Mouse (Mus musculus): ENCODE measurements around the gene Gdpgp1. TPM values are rescaled to one million over a fixed set of nuclear protein-coding genes. Genes with fewer than 3 reads are reported as not detected.

Gene Gdpgp1
- total RNA-seq, 2 experiments from 2014 or later, result 1.9 TPM

DNA sequence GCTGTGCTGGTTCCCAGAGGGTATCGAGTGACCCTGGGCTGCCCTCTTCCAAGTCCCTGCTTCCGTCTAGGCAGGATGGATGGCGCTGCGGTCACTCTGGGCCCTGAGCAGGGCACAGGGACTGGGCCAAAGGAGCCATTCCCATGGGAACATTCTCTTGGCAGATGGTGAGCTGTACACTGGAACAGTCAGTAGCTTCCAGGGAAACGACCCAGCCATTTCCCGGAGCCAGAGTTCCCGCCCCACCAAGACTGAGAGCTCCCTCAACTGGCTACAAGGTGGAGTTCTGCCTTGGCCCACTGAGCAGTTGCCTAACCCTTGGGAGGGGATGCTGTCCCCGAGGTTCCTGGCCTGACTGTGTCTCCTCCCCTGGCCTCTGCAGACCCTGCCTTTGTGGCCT lies 16.1 kb upstream of the Gdpgp1 start:
- intact Hi-C loops (cut with DNase I), result loop anchor here (5.0 to 10.0 kb wide), 2 partner anchors 59 to 192 kb away; partner anchors contain the start of gene Zfp710
- DNase-seq, result peak; percentile 60 to 74

DNA sequence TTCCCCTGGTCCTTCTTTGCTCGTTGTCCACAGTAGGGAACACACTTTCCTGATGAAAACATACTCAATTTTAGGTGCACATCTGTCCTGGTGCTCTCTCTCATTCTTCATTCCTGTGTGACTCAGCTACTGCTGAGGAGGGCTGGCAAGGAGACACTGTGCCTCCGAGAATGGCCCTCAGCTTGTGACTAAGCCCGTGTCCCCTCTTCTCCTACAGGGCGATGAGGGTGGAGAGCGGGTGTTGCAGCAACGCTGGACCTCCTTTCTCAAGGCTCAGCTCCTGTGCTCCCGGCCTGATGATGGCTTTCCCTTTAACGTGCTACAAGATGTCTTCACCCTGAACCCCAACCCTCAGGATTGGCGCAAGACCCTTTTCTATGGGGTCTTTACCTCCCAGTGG lies 14.0 kb upstream of the Gdpgp1 start:
- intact Hi-C loops (cut with DNase I), result loop anchor here (5.0 to 10.0 kb wide), 2 partner anchors 61 to 194 kb away; partner anchors contain the start of gene Zfp710
- no peak for DNase-seq

DNA sequence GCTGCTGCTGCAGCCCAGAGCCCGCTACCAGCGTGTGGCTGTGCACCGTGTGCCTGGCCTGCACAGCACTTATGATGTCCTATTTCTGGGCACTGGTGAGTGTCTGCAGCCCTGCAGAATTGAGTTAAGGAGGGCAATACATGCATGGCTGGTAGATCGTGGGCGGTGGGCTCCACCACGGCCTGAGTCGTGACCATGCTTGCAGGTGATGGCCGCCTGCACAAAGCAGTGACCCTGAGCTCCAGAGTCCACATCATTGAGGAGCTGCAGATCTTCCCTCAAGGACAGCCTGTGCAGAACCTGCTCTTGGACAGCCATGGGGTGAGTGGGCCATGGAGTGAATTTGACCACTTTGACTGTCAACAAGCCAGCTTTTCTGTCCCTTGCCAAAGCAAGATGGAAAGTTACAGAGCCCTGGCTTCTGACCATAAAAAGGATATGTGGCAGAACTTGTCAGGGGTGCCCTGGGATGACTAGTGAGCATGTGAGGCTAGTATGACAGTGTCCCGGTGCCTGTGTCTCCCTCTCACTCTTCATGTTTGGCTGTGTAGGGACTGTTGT lies 12.3 kb upstream of the Gdpgp1 start:
- no peak for DNase-seq
- intact Hi-C loops (cut with DNase I), result no loop called here

DNA sequence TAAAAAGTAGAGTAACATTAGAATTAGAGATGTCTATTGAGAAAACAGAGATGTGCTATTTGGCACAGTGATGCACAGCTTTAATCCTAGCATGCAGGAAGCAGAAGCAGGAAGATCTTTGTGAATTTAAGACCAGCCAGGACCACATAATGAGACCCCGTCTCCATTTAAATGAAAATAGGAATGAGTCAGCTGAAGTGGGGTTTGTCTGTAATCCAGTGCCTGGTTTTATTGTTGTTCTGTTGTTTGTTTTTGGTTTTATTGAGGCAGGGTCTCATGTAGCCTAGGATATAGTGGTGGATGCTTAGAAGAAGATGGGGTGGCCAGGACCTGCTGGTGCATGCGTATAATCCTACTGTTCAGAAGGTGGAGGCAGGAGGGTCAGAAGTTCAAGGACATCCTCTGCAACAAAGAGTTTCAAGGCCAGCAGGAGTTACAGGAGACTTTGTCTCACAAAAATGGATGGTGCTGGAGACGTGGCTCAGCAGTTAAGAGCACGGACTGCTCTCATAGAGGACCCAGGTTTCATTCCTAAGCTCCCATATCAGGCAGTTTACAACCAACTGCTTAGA lies 11.4 kb upstream of the Gdpgp1 start:
- no peak for DNase-seq
- intact Hi-C loops (cut with DNase I), result no loop called here

DNA sequence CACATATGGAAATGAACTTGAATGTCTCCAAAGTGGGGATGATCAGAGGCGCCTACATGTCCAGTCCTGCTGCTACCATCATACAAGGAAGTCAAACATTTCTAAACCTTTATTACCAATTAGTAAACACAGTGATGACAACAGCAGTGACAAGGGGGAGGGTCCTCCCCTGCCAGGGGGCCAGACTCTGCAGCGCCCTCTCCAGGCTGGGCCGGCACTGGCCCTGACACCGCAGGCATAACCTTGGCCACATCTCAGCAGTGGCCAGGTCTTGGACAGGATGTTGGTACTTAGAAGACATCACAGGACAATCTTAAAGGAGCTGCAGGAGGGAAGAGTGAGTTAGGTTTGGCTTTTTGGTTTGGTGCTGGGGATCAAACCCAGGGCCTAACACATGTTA lies 5.6 kb upstream of the Gdpgp1 start:
- no peak for DNase-seq
- intact Hi-C loops (cut with DNase I), result no loop called here

DNA sequence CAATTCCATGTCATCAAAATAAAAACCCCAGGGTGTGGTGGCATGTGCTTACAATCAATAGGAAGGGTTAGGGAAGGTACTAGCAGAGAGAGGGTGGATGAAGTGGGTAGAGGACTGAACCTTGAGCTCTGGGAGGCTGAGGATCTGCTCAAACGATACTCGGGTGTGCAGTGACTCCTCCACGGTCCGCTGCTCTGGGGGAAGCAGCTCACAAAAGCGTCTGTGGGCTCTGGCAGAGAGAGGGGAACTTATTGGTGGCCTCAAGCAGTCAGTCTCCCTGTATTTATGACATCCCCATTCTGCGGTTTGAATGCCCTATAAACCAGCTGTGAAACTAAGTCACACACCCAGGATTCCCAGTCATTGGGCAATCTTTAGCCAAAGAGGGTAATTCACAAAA lies 2.5 kb upstream of the Gdpgp1 start:
- intact Hi-C loops (cut with DNase I), result no loop called here

DNA sequence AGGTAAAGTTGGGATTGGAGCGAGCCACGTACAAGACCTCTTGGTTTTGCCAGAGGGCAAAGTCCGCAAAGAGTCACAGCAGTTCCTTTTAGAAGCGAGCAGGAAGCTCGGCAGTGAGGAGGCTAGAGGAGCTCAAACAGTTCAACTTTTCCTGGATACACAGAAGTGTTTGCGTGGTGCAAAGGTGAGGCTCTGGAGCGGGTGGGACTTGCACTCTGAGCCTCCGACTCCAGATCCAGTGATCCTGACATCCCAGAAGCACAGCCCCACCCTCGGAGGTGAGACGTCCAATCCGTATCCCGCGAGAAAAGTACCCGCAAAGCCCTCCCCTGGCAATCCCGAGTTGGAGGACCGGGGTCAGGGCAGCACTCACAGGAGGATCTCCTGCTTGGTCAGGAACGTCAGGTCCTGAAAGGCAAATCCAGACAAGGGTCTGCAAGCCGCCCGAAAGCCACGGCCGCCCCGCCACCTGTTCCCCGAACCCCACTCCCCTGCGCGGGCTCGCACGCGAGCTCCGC lies 635 bp upstream of the Gdpgp1 start:
- DNase-seq, result no peak
- intact Hi-C loops (cut with DNase I), result no loop called here

More for the DNA sequence above, 2.5 kb upstream of the Gdpgp1 start:
- no peak for DNase-seq

DNA sequence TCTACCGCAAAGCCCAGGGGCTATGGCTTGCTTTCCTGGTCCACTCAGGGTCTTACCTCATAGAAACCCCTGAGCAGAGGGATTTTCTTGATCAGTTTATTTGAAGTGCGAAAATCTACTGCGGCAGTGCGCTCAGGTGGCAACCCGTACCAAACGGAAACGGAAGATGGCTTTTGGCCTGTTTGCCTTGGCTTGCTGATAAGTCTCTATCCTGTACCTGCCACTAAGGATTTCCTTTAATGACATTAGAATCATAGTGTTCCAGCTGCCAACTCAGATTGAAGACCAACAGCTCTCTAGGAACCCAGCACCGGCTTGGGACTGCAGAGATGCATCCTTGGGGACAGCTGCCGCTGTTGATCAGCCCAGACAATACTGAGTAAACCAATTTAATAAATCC lies 1.1 kb downstream of the Gdpgp1 start:
- no peak for DNase-seq
- intact Hi-C loops (cut with DNase I), result no loop called here

DNA sequence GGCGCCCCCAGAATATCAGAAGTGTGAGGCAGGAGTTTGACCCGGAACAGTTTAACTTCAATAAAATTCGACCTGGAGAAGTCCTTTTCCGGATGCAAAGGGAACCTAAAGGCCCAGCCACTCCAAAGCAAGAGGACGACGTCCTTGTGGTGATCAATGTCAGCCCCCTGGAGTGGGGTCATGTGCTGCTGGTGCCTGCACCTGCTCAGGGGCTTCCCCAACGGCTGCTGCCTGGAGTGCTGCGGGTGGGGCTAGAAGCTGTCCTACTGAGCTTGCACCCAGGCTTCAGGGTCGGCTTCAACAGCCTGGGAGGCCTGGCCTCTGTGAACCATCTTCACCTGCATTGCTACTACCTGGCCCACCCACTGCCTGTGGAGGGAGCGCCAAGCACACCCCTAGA lies 5.9 kb downstream of the Gdpgp1 start:
- no peak for DNase-seq
- intact Hi-C loops (cut with DNase I), result no loop called here

DNA sequence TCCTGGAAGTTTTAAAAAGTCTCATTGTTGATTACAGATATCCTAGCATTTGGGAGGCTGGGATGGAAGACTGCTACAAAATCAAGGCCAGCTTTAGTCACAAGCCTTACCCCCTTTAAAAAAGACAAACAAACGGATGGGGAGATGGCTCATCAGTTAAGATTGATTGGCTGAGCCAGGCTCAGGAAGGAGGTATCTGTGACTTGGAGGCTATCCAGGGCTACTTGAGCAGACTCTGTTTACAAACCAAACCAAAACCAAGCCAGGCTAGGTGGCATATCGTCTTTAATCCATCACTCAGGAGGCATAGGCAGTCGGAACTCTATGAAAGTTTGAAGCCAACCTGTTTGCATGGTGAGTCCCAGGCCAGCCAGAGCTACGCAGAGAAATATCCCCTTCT lies 9.0 kb downstream of the Gdpgp1 start:
- intact Hi-C loops (cut with DNase I), result no loop called here

DNA sequence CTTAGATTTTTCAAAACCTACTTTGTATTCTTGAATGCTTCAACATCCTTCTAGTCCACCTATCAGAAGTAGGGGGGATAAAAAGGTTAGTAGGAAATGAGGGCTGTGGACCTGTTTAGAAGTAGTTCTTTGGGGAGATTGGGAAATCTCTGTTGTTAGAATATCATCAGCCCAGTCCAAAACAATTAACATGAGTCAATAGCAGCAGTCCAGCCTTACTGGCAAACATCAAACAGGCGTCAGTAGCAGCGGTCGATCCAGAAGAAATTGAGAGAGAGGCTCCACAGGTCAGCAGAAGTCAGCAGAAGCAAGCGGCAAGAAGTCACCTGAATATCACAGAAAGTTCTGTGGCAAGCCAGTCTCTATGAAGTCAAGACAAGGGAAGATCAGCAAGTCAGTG lies 12.2 kb downstream of the Gdpgp1 start:
- intact Hi-C loops (cut with DNase I), result no loop called here
- DNase-seq, result no peak

More for the DNA sequence above, 9.0 kb downstream of the Gdpgp1 start:
- DNase-seq, result no peak

DNA sequence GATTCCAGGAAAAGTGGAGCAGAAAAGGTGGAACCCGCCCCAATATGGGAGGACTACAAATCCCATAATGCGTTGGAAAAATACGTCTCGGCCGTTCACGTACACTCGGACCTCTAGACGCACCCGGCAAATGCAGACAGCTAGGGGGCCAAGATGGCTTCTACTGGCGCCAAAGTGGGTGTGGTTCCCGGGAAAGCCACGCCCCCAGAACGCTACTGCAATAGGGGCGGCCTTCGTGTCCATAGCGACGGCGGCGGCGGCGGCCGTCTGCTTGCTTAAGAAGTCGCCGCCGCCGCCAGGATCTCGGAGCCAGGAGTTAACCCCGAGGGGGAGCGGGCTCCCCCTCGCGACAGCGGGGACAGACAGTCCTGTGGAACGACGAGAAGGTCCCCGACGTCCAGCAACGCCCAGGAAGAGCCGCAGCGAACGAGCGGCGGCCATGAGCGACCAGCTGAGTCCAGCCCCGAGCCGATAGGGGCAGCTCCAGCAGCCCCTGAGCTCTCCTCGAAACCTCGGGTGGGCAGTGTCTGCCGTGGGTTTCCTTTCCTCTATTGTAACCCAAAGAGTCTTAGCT lies 13.6 kb downstream of the Gdpgp1 start, which contains the start of gene Ttll13:
TSS of gene Ttll13 (plus strand) at position 229 of the 574 bp plus-strand sequence.
- intact Hi-C loops (cut with DNase I), result no loop called here
- peak; percentile 97 to 98 for DNase-seq

DNA sequence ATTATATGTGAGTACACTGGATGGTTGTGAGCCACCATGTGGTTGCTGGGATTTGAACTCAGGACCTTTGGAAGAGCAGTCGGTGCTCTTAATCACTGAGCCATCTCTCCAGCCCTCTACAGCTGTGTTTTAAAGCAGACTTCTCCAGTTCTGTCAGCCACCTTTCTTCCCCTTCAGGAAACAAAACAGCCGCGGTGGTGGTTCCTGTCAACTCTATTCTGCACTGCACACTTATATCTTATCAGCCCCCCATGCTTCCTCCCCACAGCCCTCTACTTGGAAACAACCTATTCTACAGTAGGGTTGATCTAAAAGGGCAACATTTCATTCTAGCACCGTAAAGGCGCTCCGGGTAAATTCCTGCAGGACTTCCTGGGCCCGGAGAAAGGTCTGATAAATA lies 14.2 kb downstream of the Gdpgp1 start:
- no peak for DNase-seq
- intact Hi-C loops (cut with DNase I), result no loop called here

DNA sequence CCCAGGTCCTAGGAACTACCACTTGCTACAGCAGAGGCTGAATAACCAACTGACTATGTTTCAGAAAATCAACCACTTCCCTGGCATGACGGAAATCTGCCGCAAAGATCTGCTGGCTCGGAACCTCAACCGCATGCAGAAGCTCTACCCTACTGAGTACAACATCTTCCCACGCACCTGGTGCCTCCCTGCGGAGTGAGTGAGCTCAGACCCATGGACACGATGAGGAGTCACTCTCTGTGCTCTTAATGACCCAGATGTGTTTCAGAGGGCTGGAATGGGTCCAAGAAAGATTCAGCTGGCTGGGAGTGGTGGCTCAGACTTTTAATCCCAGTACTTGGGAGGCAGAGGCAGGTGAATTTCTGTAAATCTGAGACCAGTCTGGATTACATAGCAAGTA lies 19.8 kb downstream of the Gdpgp1 start:
- intact Hi-C loops (cut with DNase I), result no loop called here
- no peak for DNase-seq

DNA sequence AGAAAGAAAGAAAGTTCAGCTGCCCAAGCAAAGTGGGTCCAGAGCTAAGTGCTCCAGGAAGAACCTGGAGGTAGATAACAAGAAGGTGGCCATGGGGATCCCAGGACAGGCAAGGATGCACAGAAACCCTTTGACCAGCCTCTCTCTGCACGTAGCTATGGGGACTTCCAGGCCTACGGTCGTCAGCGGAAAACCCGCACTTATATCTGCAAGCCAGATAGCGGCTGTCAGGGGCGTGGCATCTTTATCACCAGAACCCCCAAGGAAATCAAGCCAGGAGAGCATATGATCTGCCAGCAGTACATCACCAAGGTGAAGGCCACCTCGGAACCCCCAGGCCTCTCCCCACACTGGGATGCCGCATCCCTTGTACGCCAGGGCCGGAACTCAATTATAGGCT lies 20.2 kb downstream of the Gdpgp1 start:
- intact Hi-C loops (cut with DNase I), result no loop called here
- no peak for DNase-seq

DNA sequence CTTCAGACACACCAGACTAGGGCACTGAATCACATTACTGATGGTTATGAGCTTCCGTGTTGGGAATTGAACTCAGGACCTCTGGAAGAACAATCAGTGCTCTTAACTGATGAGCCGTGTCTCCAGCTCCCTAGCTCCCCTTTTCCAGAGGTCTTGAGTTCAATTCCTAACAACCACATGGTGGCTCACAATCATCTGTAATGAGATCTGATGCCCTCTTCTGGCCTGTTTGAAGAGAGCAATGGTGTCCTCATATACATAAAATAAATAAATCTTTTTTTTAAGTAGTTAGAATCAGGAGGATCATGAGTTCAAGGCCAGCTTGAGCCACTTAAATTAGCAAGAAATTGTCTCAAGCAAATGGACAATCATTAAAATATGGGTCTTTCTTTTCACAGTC lies 23.3 kb downstream of the Gdpgp1 start:
- intact Hi-C loops (cut with DNase I), result no loop called here
- no peak for DNase-seq

DNA sequence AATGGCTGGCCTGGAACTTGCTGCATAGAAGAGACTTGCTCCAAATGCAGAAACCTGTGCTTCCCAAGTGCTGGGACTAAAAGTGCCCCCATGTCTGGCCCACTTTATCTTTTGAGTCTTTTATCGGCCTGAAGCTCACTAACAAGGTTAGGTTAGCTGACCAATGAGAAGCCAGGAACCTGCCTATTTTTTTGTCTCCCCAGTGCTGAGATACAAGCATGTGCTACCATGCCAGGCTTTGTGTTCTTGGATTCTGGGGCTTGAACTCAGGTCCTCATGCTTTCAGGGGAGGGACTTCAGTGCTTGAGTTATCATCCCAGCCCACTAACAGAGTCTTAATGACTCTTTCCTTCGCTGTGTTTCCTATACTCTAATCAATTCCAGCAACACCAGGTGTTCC lies 25.0 kb downstream of the Gdpgp1 start:
- DNase-seq, result no peak
- intact Hi-C loops (cut with DNase I), result no loop called here

DNA sequence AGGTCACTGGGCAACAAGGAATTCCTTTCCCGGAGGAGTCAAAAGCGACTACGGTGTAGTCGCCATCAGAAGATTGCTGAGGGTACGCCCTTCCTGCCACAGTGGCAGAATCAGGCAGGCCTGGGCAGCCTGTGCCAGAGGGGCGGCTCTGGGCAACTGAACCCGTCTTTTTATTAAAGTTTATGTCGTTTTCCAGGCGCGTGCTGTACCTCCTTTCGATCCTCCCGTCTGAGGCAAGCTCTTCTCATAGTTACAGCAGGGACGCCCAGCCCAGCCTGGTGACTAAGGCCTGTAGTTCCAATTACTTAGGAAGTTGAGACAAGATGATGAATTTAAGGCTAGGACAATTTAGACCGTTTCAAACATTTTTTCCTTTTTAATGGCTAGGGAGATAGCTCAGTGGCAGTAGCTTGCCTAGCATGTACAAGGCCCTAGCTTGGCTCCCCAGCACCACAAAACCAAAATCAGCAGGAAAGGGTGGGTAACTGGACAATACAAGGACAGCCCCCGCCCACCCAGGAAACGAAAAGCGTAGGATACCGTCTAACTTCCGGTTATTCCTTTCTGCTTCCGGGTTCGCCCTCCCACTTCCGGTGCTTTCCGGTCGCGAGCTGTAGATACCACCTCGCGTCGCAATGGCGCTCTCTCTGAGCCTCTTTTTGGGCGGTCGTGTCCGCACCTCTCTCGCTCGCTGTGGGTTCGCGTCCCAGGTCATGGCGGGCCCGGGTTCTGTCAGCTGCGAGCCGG lies 28.1 kb downstream of the Gdpgp1 start, which contains the start of gene Ngrn:
TSS of gene Ngrn (plus strand) at position 591 of the 747 bp plus-strand sequence.
- peak; percentile 80 to 88 for DNase-seq
- intact Hi-C loops (cut with DNase I), result no loop called here

DNA sequence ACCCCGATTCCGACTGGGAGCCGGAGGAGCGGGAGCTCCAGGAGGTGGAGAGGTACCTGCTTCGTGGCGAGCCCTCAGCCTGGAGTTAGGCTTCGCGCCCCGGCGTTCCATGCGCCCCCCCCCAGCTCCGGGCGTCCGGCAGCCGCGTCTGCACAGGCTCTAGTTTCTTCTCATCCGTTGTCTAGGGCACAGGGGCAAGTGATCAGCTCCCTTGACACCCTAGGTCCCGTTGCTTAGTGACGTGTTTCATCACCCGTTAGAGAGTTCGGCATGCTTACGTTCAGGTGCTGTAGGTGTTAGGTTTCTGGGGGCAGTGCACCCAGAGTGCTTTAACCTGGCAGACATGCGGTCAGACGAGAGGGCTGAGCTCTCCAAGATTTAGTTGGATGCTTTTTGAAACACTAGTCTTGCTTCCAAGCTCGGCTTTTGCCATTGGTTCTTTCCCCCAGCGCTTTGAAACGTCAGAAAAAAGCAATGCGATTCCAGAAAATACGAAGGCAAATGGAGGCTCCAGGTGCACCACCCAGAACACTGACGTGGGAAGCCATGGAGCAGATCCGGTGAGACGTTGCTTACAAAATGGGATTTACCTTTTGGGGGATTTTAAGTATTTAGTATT lies 28.8 kb downstream of the Gdpgp1 start:
- intact Hi-C loops (cut with DNase I), result no loop called here
- no peak for DNase-seq

DNA sequence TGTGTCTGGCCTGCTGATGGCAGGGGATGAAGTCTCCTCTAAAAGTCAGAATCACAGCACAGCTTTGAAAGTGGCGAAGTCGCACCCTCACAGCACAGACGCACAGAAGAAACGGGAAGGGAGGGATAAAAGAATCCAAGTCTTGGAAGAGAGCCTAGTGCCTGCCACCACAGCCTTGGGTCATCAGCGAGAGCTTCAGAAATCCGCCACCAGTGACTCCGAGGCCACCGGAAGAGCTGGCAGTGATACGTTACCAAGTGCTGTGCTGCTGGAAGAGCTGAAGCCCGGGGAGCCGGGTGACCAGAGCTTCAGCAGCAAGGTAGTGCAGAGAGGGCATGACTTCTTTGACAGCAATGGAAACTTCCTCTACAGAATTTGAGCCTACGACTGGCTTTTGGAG lies 31.9 kb downstream of the Gdpgp1 start:
- DNase-seq, result no peak
- intact Hi-C loops (cut with DNase I), result no loop called here

DNA sequence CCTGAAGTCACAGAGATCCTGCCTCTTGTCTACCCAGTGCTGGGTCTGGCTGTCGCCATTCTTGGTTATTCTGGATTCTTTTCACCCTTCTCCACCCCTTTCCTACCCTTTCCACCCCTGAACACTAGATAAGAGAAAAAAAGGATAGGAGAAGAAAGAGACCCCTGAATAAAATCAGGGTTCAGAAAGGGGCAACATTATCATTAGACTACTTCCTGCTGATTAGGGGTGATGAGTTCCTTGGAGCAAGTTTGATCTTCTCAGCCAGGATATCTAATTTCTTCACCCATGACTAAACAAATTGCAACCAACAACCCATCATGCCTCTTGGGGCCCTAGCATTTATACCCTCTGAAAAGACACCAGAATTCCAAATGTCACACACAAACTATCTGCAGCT lies 35.1 kb downstream of the Gdpgp1 start:
- DNase-seq, result no peak
- intact Hi-C loops (cut with DNase I), result no loop called here
